Mouse (Mus musculus): ENCODE measurements around the gene Pde3b. TPM values are rescaled to one million over a fixed set of nuclear protein-coding genes. Genes with fewer than 3 reads are reported as not detected.
A peak's percentile ranks its signal among the peaks of the same experiment; 100 is the strongest.
"Not testable (repeated sequence)": the region's sequence is repeated elsewhere in the genome, so short reads cannot be mapped to it uniquely, and the experiment has no call there.

The Pde3b gene
- total RNA-seq, 2 experiments from 2014 or later = 3.7 to 14.3 TPM

DNA sequence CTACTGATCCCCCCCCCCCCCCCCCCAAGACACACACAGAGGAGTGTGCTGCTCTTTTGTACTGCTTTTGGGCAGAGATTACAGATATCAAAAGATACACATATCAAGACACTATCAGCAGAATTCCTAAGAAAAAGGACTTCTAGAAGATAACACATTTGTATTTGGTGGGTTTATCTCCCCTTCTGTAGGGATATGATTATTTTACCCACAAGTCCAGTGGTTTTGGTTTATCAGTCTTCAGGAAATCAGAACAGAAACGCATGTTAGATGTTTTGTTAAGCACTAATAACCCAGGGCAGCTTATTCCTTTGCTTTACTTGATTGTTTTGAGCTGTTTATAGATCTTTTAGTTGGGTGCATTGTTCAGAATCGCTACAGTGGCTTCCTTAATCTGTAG lies 62.8 kb downstream of the Pde3b start:
- ATAC-seq (replicated peaks; ENCODE audit: poor library complexity, severe bottlenecking) = no peak

DNA sequence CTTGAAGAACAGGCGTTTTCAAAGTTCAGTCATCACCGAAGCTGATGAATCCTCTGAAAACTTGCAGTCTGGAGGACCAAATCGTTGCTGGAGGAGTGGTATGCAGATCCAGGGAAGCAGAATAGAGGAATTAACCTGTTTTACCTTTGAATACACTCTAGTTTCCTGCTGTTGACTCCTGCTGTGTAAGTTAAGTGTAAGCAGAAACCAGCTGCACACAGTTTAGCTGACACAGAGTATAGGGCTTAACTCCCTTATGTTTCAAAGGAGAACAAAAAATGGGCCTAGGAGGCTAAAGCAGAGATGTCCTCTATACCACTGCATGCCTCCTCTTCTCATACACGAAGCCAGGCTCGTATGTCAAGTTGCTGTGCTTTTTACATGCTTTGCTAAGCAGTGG lies 63.8 kb downstream of the Pde3b start:
- no peak for ATAC-seq (replicated peaks; ENCODE audit: poor library complexity, severe bottlenecking)

DNA sequence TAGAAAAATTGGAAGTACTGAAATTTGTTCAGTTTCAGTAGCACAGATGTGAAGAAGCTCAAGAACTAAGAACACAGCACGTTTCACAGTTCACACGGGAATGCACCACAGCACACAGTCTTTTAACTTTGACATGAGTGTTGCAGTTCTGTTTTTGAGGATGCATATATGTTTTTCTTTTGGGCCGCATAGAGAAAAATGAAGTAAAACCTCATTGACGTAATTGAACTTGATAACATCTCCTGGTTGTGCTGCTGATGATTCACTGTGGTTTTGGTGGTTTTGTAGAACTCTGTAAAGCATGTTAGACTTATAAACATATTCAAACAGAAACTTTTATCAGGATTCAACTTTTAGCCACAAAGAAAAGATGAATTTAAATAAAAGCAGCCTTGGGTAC lies 64.7 kb downstream of the Pde3b start:
- peak; percentile 96 for ATAC-seq (replicated peaks; ENCODE audit: poor library complexity, severe bottlenecking)

DNA sequence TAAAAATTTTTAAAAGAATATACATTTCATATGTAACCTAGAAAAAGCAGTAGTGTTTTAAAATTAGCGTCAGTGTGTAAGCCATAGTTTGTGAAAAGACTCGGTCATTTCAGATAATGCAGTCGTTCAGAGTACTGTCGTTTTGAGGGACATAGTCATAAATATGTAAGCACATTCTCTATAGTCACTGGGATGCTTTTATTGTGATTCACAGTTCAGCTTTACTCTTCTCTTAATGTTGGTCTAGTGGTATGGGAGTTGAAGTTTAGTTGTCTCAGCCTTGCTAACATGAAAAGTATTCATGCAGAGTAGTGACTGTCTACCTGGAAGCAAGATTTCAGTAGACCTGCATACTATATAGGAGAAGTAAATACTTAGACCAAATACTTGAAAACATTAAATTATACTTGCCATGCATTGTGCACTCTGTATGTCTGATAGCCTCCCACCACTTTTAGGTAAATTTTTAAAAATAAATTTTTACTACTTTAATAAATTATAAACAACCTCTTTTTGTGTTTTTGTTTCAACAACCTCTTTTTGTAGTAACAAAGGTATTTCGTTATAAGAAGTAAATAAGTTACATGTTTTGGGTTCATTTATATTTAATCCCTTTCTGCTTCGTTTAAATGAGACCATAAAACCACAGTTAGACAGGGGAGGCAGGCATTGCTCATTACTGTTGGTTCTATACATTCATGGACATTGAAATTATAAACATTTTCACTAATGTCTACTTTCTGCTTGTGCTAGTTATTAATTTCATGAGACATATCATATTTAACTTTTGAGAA lies 65.3 kb downstream of the Pde3b start:
- ATAC-seq (replicated peaks; ENCODE audit: poor library complexity, severe bottlenecking) = peak; percentile 13; the same call in 1 of the 2 replicates

DNA sequence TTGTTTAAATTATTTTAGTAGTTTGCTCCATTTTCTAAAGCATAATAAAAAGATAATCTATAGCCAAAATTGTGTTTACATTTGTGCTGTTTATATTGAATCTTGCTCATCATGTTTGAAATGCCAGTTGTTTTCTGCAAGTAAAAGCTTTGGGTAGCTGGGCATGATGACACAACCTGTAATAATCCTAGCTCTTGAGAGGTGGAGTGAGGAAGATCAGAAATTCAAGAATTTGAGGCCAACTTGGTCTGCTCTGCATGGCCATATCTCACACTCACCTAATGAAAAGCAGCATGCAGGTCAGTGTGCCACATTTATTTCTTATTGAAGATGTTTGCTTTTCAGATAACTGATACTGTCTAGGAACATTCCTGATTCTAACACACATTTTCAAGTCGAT lies 65.9 kb downstream of the Pde3b start:
- ATAC-seq (replicated peaks; ENCODE audit: poor library complexity, severe bottlenecking) = no peak

DNA sequence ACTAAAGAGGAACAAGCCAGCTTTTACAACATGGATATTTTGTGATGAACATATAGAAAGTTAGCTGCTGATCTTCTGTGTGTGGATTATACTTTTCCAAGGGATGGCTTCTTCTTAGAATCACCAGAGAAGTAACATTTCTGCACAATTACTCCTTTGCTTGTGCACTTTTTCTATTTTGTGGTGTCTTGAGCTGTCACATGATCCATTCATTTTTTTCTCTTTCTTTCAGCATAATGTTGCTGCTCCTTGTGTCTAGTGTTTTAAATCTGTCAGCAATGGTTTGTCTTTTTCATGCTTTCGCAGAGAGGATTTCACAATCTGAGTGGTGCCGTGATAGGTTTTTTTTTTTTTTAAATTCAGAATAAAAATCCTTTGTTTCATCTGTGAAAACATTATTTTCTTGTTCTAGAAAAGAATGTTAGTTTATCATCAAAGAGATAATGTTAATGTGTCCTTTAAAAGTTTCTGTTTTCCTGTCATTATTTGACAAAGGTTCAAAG lies 66.4 kb downstream of the Pde3b start:
- no peak for ATAC-seq (replicated peaks; ENCODE audit: poor library complexity, severe bottlenecking)

DNA sequence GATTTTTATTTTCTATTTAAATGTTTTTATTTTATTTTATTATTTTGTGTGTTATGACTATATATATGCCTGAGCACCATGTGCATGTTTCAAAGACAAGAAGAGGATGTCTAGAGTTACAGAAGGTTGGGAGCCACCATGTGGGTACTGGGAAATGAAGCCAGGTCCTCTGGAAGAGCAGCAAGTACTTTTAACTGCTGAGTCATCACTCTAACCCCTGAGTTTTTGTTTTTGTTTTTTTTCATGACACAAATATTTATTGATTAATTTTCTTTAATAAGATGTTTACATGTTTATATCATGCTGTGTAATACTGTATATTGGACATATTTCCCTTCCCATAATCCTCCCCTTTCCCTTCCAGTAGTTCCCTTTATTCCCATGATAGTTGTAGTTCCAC lies 77.5 kb downstream of the Pde3b start:
- ATAC-seq (replicated peaks; ENCODE audit: poor library complexity, severe bottlenecking) = no peak

DNA sequence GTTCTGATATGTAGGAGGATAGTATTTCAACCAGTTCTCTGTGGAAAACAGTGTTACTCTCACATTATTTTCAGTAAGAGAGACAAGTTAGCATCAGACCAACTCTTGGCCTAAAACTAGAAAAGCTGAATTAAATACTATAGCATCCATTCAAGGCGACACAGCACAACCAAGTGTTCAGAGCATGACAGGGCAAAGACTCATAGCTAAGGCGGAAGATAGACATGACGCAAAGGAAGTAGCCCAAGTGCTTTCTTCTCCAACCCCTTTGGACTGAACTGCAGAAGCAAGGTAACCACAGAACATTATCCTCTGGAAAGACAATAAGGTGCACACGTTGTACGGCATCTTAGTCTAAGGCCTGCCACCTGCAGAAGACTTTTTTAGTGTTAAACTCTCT lies 79.0 kb downstream of the Pde3b start:
- no peak for ATAC-seq (replicated peaks; ENCODE audit: poor library complexity, severe bottlenecking)

DNA sequence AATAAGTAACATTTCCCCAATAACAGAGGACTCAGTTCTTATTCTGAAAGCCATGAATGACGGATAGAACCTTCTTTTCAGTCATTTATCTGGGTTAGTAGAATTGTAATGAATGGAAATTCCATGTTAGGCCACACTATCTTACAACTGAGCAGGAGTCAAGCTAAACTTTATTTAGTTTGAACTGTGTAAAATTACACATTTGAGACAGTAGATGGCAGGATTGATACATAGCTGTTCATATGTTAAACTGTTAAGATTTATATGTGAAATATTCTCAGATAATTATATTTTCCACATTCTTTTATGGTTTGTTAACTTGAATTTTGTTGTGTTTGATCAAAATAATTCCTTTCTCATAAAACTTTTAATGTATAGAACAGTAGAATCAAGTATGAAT lies 84.2 kb downstream of the Pde3b start:
- no peak for ATAC-seq (replicated peaks; ENCODE audit: poor library complexity, severe bottlenecking)

DNA sequence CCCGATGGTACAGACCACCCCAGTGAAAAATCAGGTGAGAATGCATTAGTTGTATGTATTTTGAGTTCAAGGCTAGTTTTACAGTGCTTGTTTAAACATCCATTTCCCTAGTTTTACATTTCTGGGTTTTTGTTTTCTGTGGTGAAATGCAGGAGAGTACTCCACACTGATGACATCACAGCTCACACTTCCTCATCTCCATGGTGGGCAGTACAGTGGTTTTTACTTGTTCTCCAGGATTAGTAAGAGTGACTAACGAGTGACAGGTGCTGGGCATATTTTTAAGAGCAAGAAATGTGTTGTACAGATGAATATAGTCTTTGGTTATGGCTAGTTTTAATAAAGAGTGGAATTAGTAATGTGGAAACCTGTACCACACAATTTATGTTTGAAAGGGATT lies 93.8 kb downstream of the Pde3b start:
- ATAC-seq (replicated peaks; ENCODE audit: poor library complexity, severe bottlenecking) = peak; percentile 93

DNA sequence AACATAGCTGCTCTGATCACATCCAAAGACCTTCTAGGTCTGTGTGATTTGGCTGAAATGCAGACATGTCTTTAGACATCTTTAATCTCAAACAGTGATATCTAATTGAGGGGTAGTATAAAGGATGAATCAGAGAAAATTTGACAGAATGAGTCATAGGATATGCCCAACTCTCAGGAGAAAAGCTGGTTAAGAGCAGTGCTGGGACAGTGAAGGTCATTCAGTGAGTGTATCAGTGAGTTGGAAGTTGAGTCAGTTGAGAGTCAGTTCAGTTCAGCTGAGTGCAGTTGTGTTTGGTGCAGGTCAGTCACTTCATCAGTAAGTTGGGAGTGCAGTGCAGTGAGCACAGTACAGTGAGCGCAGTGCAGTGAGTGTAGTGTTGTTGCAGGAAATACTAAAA lies 105.0 kb downstream of the Pde3b start:
- ATAC-seq (replicated peaks; ENCODE audit: poor library complexity, severe bottlenecking) = no peak

DNA sequence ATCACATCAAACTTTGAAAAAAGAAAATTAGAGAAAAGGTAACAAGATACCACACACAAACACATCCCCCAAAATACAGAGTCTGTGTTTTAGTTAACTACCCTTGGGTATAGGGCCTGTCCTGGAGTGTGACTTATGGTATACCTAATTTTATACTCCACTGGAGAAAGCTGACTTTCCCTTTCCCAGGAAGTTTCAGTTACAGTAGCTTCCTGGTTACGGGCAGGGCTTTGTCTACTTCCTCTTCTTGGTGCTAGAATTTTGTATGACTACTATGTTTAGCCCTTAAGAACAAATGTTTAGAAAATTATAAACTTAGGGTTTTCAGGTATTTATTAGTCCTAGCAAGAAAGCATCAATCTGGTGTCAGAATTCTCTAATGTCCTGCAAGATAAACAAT lies 111.2 kb downstream of the Pde3b start:
- ATAC-seq (replicated peaks; ENCODE audit: poor library complexity, severe bottlenecking) = peak; percentile 69

DNA sequence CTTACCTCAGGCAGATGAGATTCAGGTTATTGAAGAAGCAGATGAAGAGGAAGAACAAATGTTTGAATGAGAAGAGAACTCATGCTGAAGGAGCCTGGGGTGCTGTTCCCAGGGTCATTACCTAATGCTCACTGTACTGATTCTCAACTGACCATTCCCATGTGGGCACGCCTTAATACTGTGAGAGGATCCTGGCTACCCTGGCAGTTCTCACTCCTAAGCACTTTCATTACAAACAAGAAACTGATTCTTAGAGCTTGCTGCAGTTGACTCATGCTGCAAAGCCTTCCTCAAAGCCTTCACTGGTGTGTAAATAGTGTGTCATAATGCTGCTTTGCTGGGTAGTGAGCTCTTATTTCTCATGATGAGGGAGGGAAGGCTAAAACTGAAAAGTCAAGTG lies 121.1 kb downstream of the Pde3b start:
- no peak for ATAC-seq (replicated peaks; ENCODE audit: poor library complexity, severe bottlenecking)

DNA sequence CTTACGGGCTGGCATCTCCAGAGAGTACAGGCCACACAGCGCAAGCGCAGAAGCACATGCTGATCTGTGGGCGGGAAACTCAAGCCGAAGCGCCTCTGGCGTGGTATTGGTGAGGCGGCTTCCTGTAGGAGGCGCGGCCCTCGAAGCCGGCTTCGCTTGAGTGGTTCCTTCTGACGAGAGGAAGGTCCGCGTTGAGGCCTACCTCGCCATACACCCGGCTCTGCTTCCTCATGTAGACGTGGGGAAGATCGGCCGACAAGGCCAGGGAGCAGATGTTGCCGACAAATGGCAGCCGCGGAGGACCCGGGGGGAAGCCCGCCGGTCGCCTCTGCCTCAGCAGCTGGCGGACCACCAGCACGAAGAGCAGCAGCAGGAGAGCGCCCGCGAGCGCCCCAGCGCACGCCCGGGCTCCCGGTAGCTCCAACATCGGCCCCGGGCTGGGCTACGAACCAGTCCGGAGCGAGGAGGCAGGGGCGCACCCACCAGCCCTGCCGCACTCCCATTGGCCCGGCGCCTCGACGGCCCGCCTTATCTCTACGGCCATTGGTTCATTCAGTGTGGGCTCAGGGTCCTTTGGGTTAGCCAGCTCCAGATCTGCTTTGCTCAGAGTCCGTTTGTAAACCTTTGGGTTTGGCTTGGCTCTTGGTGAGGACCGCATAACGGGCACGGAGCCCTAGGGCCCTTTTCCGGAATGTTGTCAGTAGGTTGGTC lies 147.6 kb downstream of the Pde3b start, which contains the start of gene Cyp2r1:
Cyp2r1 (minus strand) TSS at position 442 of the 711 bp plus-strand sequence.
- peak; percentile 98 for ATAC-seq (replicated peaks; ENCODE audit: poor library complexity, severe bottlenecking)

DNA sequence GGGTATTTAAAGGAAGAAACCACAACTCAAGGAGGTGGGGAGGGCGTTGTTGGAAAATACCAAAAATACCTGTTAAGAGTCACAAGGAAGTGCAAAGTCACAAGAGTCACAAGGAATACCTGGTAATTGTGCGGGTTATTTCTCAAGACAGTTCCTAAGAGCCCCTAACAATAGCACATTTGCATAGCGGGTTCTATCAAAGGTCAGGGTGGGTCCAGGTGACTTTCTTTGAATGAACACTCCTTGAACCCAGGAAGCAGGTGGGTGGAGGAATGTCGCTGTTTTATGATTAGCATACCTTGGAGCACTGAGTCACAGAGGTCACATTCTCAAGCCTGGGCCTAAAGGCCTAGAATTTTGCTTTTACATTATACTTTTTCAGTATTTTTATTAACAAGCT lies 158.8 kb downstream of the Pde3b start:
- ATAC-seq (replicated peaks; ENCODE audit: poor library complexity, severe bottlenecking) = not testable (repeated sequence)

DNA sequence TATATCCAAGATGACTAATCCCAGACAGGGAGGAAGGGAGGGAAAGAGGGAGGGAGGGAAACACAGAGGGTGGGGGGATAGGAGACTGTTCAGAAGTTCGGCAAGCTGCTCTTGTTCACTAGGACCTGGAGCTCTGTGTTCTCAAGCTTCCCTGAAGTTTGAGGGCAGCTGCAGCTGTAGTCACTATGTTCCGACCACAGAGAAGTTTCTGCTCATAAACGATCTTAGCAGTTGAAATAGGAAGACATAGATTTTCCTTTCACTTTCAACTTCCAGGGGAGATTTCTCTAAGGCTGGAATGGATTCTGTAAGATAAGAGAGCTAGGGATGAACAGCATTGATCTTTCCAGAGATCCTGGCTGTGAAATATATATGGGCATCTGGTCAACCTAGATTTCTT lies 161.8 kb downstream of the Pde3b start:
- ATAC-seq (replicated peaks; ENCODE audit: poor library complexity, severe bottlenecking) = peak; percentile 52; the same call in 1 of the 2 replicates

DNA sequence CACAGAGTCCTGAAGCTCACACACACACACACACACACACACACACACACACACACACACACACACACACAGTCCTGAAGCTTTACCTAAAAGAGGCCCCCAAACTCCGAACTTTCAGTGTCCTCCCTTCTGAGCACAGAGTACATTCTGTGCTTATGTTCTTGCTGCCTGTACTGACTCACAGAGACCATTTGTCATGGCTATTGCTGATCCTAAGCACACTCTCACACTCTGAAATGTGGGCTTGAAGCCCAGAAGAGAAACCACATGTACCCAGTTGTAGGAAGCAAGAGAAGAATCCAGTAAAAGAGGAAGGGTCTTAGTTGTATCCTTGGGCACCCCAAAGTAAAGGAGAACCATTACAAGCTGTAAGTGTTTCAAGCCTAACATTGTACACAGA lies 162.6 kb downstream of the Pde3b start:
- no peak for ATAC-seq (replicated peaks; ENCODE audit: poor library complexity, severe bottlenecking)

DNA sequence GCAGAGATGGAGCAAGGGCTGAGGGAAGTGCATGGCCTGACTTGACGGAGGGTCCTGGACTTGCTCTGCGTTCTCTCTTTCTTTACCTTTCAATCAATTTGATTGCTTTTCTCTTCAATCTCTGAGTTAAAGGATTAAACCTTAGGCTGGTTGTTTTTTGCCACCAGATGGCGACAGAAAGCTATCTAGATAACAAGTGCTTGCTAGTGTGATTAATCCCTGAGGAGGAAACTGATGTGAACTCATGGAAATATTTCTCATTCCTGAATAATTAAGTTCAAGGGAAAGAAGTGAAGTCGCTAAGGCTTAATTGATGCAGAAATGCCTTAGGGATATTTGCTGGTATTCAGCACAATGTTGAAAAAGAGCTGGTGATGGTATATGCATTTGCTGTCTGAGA lies 165.3 kb downstream of the Pde3b start:
- ATAC-seq (replicated peaks; ENCODE audit: poor library complexity, severe bottlenecking) = no peak

DNA sequence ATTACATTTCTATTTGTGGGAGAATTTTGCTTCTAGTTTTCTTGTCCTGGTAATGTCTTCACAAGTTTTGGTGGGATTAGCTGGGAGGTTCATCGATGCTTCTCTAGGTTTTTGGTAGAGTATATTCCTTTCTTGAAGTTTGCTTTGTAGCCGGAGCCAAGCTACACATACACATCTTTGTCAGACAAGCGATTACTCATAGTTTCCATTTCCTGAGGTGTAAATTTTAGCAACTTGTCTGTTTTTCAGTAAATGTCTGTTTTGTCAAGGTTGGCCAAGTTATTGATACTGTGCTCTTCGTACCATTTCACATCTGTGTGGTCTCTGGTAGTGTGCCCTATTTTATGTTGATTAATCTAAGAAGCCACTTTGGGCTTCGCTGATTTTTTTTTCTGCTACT lies 166.1 kb downstream of the Pde3b start:
- no peak for ATAC-seq (replicated peaks; ENCODE audit: poor library complexity, severe bottlenecking)

DNA sequence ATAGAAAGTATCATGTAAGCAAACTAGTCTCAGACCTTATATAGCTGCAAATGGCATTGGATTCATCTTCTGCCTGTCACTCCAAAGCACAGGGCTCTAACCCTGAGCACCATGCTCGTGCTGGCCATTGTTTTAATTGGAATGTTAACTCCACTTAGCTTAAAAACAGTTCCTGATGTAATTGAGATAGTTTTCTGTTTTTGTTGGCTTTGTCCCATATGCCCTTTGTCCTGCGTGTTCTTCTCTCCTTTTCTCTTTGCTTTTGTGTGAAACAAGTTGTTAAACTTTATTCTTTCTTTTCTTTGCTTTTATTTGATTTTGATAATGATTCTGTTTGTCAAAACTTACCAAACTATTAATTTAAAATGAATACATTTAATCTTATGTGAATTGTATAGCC lies 167.4 kb downstream of the Pde3b start:
- ATAC-seq (replicated peaks; ENCODE audit: poor library complexity, severe bottlenecking) = no peak

All from granulocyte monocyte progenitor cell, adult 5-6 weeks (primary cell).